Mouse (Mus musculus) midbrain, embryonic 16.5 days (tissue): ENCODE data around the gene Pik3r6. TPM values are rescaled to one million over a fixed set of nuclear protein-coding genes. Genes with fewer than 3 reads are reported as not detected.

ENCODE experiments used
- ATAC-seq: fragments of 200-750 bp; cut with Nextera tagmentation; 2 replicates; pipeline ENCODE4 v1.8.0; 2017; ENCODE audit warnings: moderate TSS enrichment
- H3K27ac ChIP-seq: fragments of 300-500 bp; sonication (generic); 2 replicates; pipeline ENCODE4 v1.5.1; 2014; ENCODE audit warnings: mild to moderate bottlenecking, low read length, mixed read lengths
- H3K27me3 ChIP-seq: fragments of 300-500 bp; sonication (generic); 2 replicates; pipeline ENCODE4 v1.6.1; 2014; ENCODE audit warnings: low read depth, low read length, mixed read lengths; ENCODE audit not compliant: control insufficient read depth, insufficient read depth
- H3K36me3 ChIP-seq: fragments of 300-500 bp; sonication (generic); 2 replicates; pipeline ENCODE4 v1.6.1; 2014; ENCODE audit warnings: mild to moderate bottlenecking, low read length, moderate library complexity, mixed read lengths; ENCODE audit not compliant: control insufficient read depth, insufficient read depth
- H3K4me1 ChIP-seq: fragments of 300-500 bp; sonication (generic); 2 replicates; pipeline ENCODE4 v1.6.1; 2014; ENCODE audit warnings: mild to moderate bottlenecking, low read length, mixed read lengths; ENCODE audit not compliant: control insufficient read depth, insufficient read depth
- H3K4me2 ChIP-seq: fragments of 300-500 bp; sonication (generic); 2 replicates; pipeline ENCODE4 v1.6.1; 2014; ENCODE audit warnings: mild to moderate bottlenecking, low read length, mixed read lengths
- H3K4me3 ChIP-seq: fragments of 300-500 bp; sonication (generic); 2 replicates; pipeline ENCODE4 v1.5.1; 2014; ENCODE audit warnings: low read depth, mild to moderate bottlenecking, low read length, moderate library complexity, mixed read lengths
- H3K9ac ChIP-seq: fragments of 300-500 bp; sonication (generic); 2 replicates; pipeline ENCODE4 v1.6.1; 2014; ENCODE audit warnings: low read depth, low read length, mixed read lengths
- H3K9me3 ChIP-seq: fragments of 300-500 bp; sonication (generic); replicated peaks from 2 replicates; pipeline ENCODE4 v1.6.1; 2014; ENCODE audit warnings: mild to moderate bottlenecking, low read length, mixed read lengths; ENCODE audit not compliant: control insufficient read depth, poor library complexity, severe bottlenecking
- WGBS: fragments of 180-500 bp; shearing (Covaris S2); extraction: QIAGEN DNeasy Blood & Tissue Kit; methylation state at CpG from one replicate; pipeline ENCODE4 v1.1.7; 2014; 5-methylcytosine and 5-hydroxymethylcytosine counted together
- polyA plus RNA-seq: library from polyadenylated mRNA; unstranded; fragments of >200 nt; fragmentation: Nextera tagmentation; extraction: Ambion mirVana; gene quantifications from 2 replicates; pipeline ENCODE4 v1.2.1, GENCODE M21; 2015

Gene Pik3r6
- 1.3 and 2.5 TPM in 2 replicates for polyA plus RNA-seq

- H3K9ac ChIP-seq, result no peak within 1 kb of the TSS
- no peak within 1 kb of the TSS for H3K27ac ChIP-seq
- H3K4me1 ChIP-seq, result no peaks in the 10 kb centered on the region
- ATAC-seq, result no peak
- no peaks in the 10 kb centered on the region for H3K36me3 ChIP-seq
- H3K4me2 ChIP-seq, result 0 out of 2 replicates have a peak within 1 kb of the TSS, but pooled peaks have one; percentile 7
- 88% methylated on average over 8 of the region's 8 CpGs for WGBS
- no peaks in the 10 kb centered on the region for H3K27me3 ChIP-seq
- H3K9me3 ChIP-seq, result no peaks in the 10 kb centered on the region
- H3K4me3 ChIP-seq, result no peak within 1 kb of the TSS
Measured at GRCm38 (mm10) chr11:68502902-68503629, at the start of gene Pik3r6. TSS of gene Pik3r6 (plus strand) at chr11:68503019.

- 66% methylated on average over 6 of the region's 6 CpGs for WGBS
- no peak for ATAC-seq
Measured at GRCm38 (mm10) chr11:68453301-68453700, 49.5 kb upstream of the Pik3r6 start.

DNA sequence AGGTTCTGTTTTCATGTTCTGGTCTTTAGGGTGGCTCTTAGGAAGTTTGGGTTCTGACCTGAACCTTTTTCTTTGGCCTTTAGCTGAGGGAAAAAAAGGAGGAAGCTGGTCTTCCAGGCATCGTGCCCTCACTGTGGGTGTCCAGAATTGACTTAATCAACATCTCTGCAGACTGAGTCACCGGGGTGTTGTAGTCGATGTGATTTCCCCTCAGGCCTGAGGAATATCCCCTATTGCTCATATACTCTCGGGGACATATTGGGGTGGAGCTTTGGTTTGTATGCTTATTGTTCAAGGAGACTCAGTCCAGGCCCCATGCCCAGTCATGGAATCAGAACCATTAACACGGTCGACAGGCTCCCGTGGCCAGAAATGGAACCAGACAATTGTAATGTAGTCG, 44.7 kb upstream of the Pik3r6 start:
- Histone ChIP-seq H3K9me3 (no peaks in the 10 kb centered on the region), H3K4me3 (no peak overlapping the region), H3K27me3 (no peaks in the 10 kb centered on the region), H3K9ac (no peak overlapping the region), H3K36me3 (no peaks in the 10 kb centered on the region), H3K27ac (no peak overlapping the region), H3K4me2 (no peak overlapping the region), H3K4me1 (no peaks in the 10 kb centered on the region)
- WGBS, result 73% methylated on average over 8 of the region's 8 CpGs
- no peak for ATAC-seq

More at GRCm38 (mm10) chr11:68453301-68453700, 49.5 kb upstream of the Pik3r6 start:
- Histone ChIP-seq H3K9ac (no peak overlapping the region), H3K4me2 (no peak overlapping the region), H3K27me3 (no peaks in the 10 kb centered on the region), H3K4me1 (peaks cover 11% of the 10 kb centered on the region), H3K4me3 (no peak overlapping the region), H3K27ac (no peak overlapping the region), H3K36me3 (no peaks in the 10 kb centered on the region), H3K9me3 (no peaks in the 10 kb centered on the region)

- Histone ChIP-seq H3K27me3 (no peaks in the 10 kb centered on the region), H3K4me3 (no peak overlapping the region), H3K9me3 (no peaks in the 10 kb centered on the region), H3K9ac (no peak overlapping the region), H3K27ac (no peak overlapping the region), H3K4me2 (no peak overlapping the region), H3K36me3 (no peaks in the 10 kb centered on the region), H3K4me1 (no peaks in the 10 kb centered on the region)
- 87% methylated on average over 5 of the region's 5 CpGs for WGBS
- ATAC-seq, result no peak
Measured at GRCm38 (mm10) chr11:68459021-68459420, 43.8 kb upstream of the Pik3r6 start.

- Histone ChIP-seq H3K9me3 (no peaks in the 10 kb centered on the region), H3K4me1 (no peaks in the 10 kb centered on the region), H3K36me3 (no peaks in the 10 kb centered on the region), H3K4me3 (no peak overlapping the region), H3K27me3 (no peaks in the 10 kb centered on the region), H3K27ac (no peak overlapping the region), H3K4me2 (no peak overlapping the region), H3K9ac (no peak overlapping the region)
- WGBS, result 93% methylated on average over 5 of the region's 5 CpGs
- ATAC-seq, result no peak
Measured at GRCm38 (mm10) chr11:68459486-68459885, 43.3 kb upstream of the Pik3r6 start.

GRCm38 (mm10) chr11:68462716-68463115, 40.1 kb upstream of the Pik3r6 start:
- Histone ChIP-seq H3K4me1 (no peaks in the 10 kb centered on the region), H3K27me3 (no peaks in the 10 kb centered on the region), H3K4me2 (no peak overlapping the region), H3K9ac (no peak overlapping the region), H3K36me3 (no peaks in the 10 kb centered on the region), H3K9me3 (no peaks in the 10 kb centered on the region), H3K27ac (no peak overlapping the region), H3K4me3 (no peak overlapping the region)
- ATAC-seq, result no peak
- WGBS, result 92% methylated on average over 3 of the region's 3 CpGs

DNA sequence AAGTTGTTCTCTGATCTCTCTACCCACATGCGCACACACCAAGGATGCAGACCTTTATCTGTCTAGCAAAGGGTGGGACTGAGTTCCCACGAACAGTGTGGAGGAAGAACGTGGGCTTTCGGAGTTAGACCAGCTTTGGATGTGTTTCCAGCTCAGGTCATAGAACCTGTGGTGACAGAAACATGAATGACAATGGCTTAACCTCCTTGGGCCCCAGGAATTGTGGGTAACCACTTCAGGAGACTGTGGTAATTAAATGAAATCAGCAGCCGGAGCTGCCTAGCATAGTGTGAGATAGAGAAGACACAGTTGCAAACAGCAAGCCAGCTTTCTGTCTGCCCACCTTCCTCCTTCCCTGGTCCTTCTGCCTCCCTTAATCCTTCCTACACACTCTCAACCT, 38.6 kb upstream of the Pik3r6 start:
- Histone ChIP-seq H3K4me3 (no peak overlapping the region), H3K9ac (no peak overlapping the region), H3K4me1 (no peaks in the 10 kb centered on the region), H3K27me3 (no peaks in the 10 kb centered on the region), H3K36me3 (no peaks in the 10 kb centered on the region), H3K27ac (no peak overlapping the region), H3K9me3 (no peaks in the 10 kb centered on the region), H3K4me2 (no peak overlapping the region)
- 86% methylated on average over 5 of the region's 5 CpGs for WGBS
- ATAC-seq, result no peak

- Histone ChIP-seq H3K27me3 (no peaks in the 10 kb centered on the region), H3K4me1 (no peaks in the 10 kb centered on the region), H3K4me2 (no peak overlapping the region), H3K9me3 (no peaks in the 10 kb centered on the region), H3K4me3 (no peak overlapping the region), H3K9ac (no peak overlapping the region), H3K27ac (no peak overlapping the region), H3K36me3 (no peaks in the 10 kb centered on the region)
- 81% methylated on average over 2 of the region's 2 CpGs for WGBS
- ATAC-seq, result no peak
Measured at GRCm38 (mm10) chr11:68465090-68465489, 37.7 kb upstream of the Pik3r6 start.

- Histone ChIP-seq H3K4me1 (no peaks in the 10 kb centered on the region), H3K9me3 (no peaks in the 10 kb centered on the region), H3K27me3 (no peaks in the 10 kb centered on the region), H3K4me2 (no peak overlapping the region), H3K9ac (no peak overlapping the region), H3K36me3 (no peaks in the 10 kb centered on the region), H3K4me3 (no peak overlapping the region), H3K27ac (no peak overlapping the region)
- no peak for ATAC-seq
- WGBS, result 78% methylated on average over 7 of the region's 7 CpGs
Measured at GRCm38 (mm10) chr11:68467441-68467840, 35.4 kb upstream of the Pik3r6 start.
